Mouse (Mus musculus) bone marrow macrophage, adult 2 months (primary cell): ENCODE results near the gene Rilp.

Source experiments
- CTCF ChIP-seq: IDR thresholded peaks from 2 replicates; pipeline ENCODE4 v1.5.1; 2012; ENCODE audit warnings: low read depth, mild to moderate bottlenecking, low read length, moderate library complexity
- POLR2A ChIP-seq: IDR thresholded peaks from 2 replicates; pipeline ENCODE4 v1.6.1; 2012; ENCODE audit warnings: mild to moderate bottlenecking, low read depth, low read length, borderline replicate concordance

- TF ChIP-seq POLR2A, result no peak
- TF ChIP-seq CTCF, result no peak
Observed at GRCm38 (mm10) chr11:75462865-75463336, 47.0 kb upstream of the Rilp start.
